In genomic region chr8:128263251-128263947, GRCm38 (mm10) we compare ENCODE assay signal across 13 mouse cellular contexts.
DNase-seq lines count a peak whose midpoint lies in the region; ATAC-seq and TF ChIP-seq lines count a peak whose summit lies in the region.
"Had no signal": no experiment of that assay in that cellular context is flagged by ENCODE, and none has a peak within 500 bp of the region (broad histone marks: within the 10 kb centered on the region; RNA-seq: fewer than 3 reads in every experiment).

No protein-coding gene starts in this region.

- no peaks in the 10 kb centered on the region for H3K36me3 ChIP-seq in C2C12 (ENCODE audit: control insufficient read depth, insufficient read depth)
- H3K36me3 ChIP-seq in intestine, embryonic 15.5 days, result no peaks in the 10 kb centered on the region
- no peaks in the 10 kb centered on the region for H3K36me3 ChIP-seq in midbrain, embryonic 10.5 days
- H3K36me3 ChIP-seq: G1E had no signal

- no peak overlapping the region for H3K4me3 ChIP-seq in C2C12 (ENCODE audit: insufficient read depth, poor library complexity, severe bottlenecking)
- H3K4me3 ChIP-seq in intestine, embryonic 15.5 days (replicated peaks), result no peak overlapping the region
- H3K4me3 ChIP-seq in midbrain, embryonic 10.5 days, result no peak overlapping the region
- H3K4me3 ChIP-seq: gastrocnemius, adult 2 months had no signal

- 39% methylated on average over 9 of the region's 9 CpGs for WGBS in intestine, embryonic 15.5 days
- WGBS in midbrain, embryonic 10.5 days, result 54% methylated on average over 9 of the region's 9 CpGs

- no peaks in the 10 kb centered on the region for H3K79me3 ChIP-seq in C2C12 (ENCODE audit: low read depth)

- no peak overlapping the region for H3K4me2 ChIP-seq in intestine, embryonic 15.5 days (replicated peaks)
- H3K4me2 ChIP-seq: liver, embryonic 11.5 days had no signal

- peaks cover 15% of the 10 kb centered on the region for H3K4me1 ChIP-seq in intestine, embryonic 15.5 days (replicated peaks)
- H3K4me1 ChIP-seq in midbrain, embryonic 10.5 days, result peaks cover 30% of the 10 kb centered on the region

- TF ChIP-seq POLR2A in brain, embryonic 14.5 days (IDR thresholded peaks at IDR 0.05; ENCODE audit: borderline replicate concordance, extremely low read depth, insufficient read depth, insufficient read length, poor library complexity, severe bottlenecking), result no peak

- no peak for TF ChIP-seq CTCF in C2C12 (IDR thresholded peaks at IDR 0.05; ENCODE audit: control insufficient read depth, insufficient read depth, insufficient read length)
- no peak for TF ChIP-seq CTCF in brain, embryonic 14.5 days (IDR thresholded peaks at IDR 0.05; ENCODE audit: borderline replicate concordance, extremely low read depth, insufficient read depth, insufficient read length)

- no peaks in the 10 kb centered on the region for H3K9me3 ChIP-seq in intestine, embryonic 15.5 days
- H3K9me3 ChIP-seq in midbrain, embryonic 10.5 days (replicated peaks), result no peaks in the 10 kb centered on the region
- H3K9me3 ChIP-seq: G1E had no signal

- no peak overlapping the region for H3K27ac ChIP-seq in intestine, embryonic 15.5 days
- peak overlapping the region; percentile 66 for H3K27ac ChIP-seq in midbrain, embryonic 10.5 days (replicated peaks)
- H3K27ac ChIP-seq: gastrocnemius, adult 2 months had no signal

- peak; percentile 80 for DNase-seq in brain, embryonic 14.5 days (ENCODE audit: low read depth)
- peak; percentile 33 for DNase-seq in midbrain, embryonic 10.5 days (ENCODE audit: low spot score)
- no peak for DNase-seq in urinary bladder, postnatal 10 days (ENCODE audit: low spot score)
- no peak for DNase-seq in adrenal gland, postnatal 4 days (ENCODE audit: low spot score in 2 of 2)
- DNase-seq: adrenal gland, postnatal 14 days; cerebellum, postnatal 36 days; gastrocnemius, adult 2 months; spleen, adult 18-20 months had no signal

- no peak overlapping the region for H3K9ac ChIP-seq in intestine, embryonic 15.5 days

- H3ac ChIP-seq in C2C12 (ENCODE audit: control insufficient read depth, insufficient read length, low read depth), result no peak overlapping the region

- ATAC-seq in intestine, embryonic 15.5 days, result peak; percentile 86
- no peak for ATAC-seq in frontal cortex, adult (ENCODE audit: low TSS enrichment)

- no peaks in the 10 kb centered on the region for H3K27me3 ChIP-seq in C2C12 (ENCODE audit: control insufficient read depth, insufficient read depth, insufficient read length)
- H3K27me3 ChIP-seq in intestine, embryonic 15.5 days (replicated peaks), result no peaks in the 10 kb centered on the region
- no peaks in the 10 kb centered on the region for H3K27me3 ChIP-seq in midbrain, embryonic 10.5 days (ENCODE audit: low read depth, poor library complexity, severe bottlenecking)

- no peaks in the 10 kb centered on the region for H3K79me2 ChIP-seq in C2C12 (ENCODE audit: control insufficient read depth, insufficient read depth)

TF ChIP-seq in C2C12, 6 proteins besides CTCF, POLR2A, EP300 and RAD21:
- TF ChIP-seq USF1 (IDR thresholded peaks at IDR 0.05; ENCODE audit: low read depth) (no peak), MYOD1 (IDR thresholded peaks at IDR 0.05; ENCODE audit: control insufficient read depth, insufficient read length, low read depth) (peak; percentile 51)

Comparison
In these comparisons a context has a peak if more than half of its experiments do, and no peak if none do; other contexts are left out.
1. DNase-seq: peak in brain, embryonic 14.5 days (single experiment) and midbrain, embryonic 10.5 days (single experiment); none in urinary bladder, postnatal 10 days (single experiment) and adrenal gland, postnatal 4 days (0 of 2).